Mouse (Mus musculus) neural tube, embryonic 15.5 days (tissue): ENCODE results near the gene Dcdc2b. TPM values are rescaled to one million over a fixed set of nuclear protein-coding genes. Genes with fewer than 3 reads are reported as not detected.

ENCODE experiments used
- ATAC-seq: fragments of 200-750 bp; cut with Nextera tagmentation; 2 replicates; pipeline ENCODE4 v1.8.0; 2017; ENCODE audit warnings: mild to moderate bottlenecking, moderate TSS enrichment, moderate library complexity; ENCODE audit not compliant: low FRiP score
- H3K27ac ChIP-seq: fragments of 300-500 bp; sonication (generic); replicated peaks from 2 replicates; pipeline ENCODE4 v1.5.1; 2015; ENCODE audit warnings: mild to moderate bottlenecking, inconsistent platforms
- H3K27me3 ChIP-seq: fragments of 300-500 bp; sonication (generic); replicated peaks from 2 replicates; pipeline ENCODE4 v1.6.1; 2015; ENCODE audit warnings: inconsistent platforms
- H3K36me3 ChIP-seq: fragments of 300-500 bp; sonication (generic); 2 replicates; pipeline ENCODE4 v1.6.1; 2015; ENCODE audit warnings: inconsistent platforms
- H3K4me1 ChIP-seq: fragments of 300-500 bp; sonication (generic); 2 replicates; pipeline ENCODE4 v1.6.1; 2015; ENCODE audit warnings: inconsistent platforms
- H3K4me2 ChIP-seq: fragments of 300-500 bp; sonication (generic); 2 replicates; pipeline ENCODE4 v1.6.1; 2015; ENCODE audit warnings: inconsistent platforms, mild to moderate bottlenecking, moderate library complexity
- H3K4me3 ChIP-seq: fragments of 300-500 bp; sonication (generic); replicated peaks from 2 replicates; pipeline ENCODE4 v1.5.1; 2015; ENCODE audit warnings: mild to moderate bottlenecking, inconsistent platforms
- H3K9ac ChIP-seq: fragments of 300-500 bp; sonication (generic); replicated peaks from 2 replicates; pipeline ENCODE4 v1.6.1; 2015; ENCODE audit warnings: mild to moderate bottlenecking, inconsistent platforms
- H3K9me3 ChIP-seq: fragments of 300-500 bp; sonication (generic); replicated peaks from 2 replicates; pipeline ENCODE4 v1.6.1; 2016; ENCODE audit warnings: inconsistent platforms
- WGBS: fragments of 180-500 bp; shearing (Covaris S2); methylation state at CpG from one replicate; pipeline ENCODE4 v1.1.7; 2015; ENCODE audit warnings: mixed read lengths; 5-methylcytosine and 5-hydroxymethylcytosine counted together
- polyA plus RNA-seq: library from polyadenylated mRNA; unstranded; fragments of >200 nt; fragmentation: Nextera tagmentation; extraction: Ambion mirVana; gene quantifications from 2 replicates; pipeline ENCODE4 v1.2.1, GENCODE M21; 2015

Dcdc2b gene
- polyA plus RNA-seq, 1 experiment from 2014 or later, result 2.5 TPM

- Histone ChIP-seq H3K27me3 (no peaks in the 10 kb centered on the region), H3K36me3 (peaks cover 87% of the 10 kb centered on the region), H3K4me2 (no peak overlapping the region), H3K27ac (no peak overlapping the region), H3K4me1 (peaks cover 26% of the 10 kb centered on the region), H3K9ac (no peak overlapping the region), H3K4me3 (no peak overlapping the region), H3K9me3 (no peaks in the 10 kb centered on the region)
- 93% methylated on average over 6 of the region's 6 CpGs for WGBS
- ATAC-seq, result no peak
These were observed 19.8 kb upstream of the Dcdc2b start for GRCm38 (mm10) chr4:129633852-129634251.

- Histone ChIP-seq H3K27ac (no peak overlapping the region), H3K27me3 (no peaks in the 10 kb centered on the region), H3K36me3 (peaks cover 95% of the 10 kb centered on the region), H3K4me2 (no peak overlapping the region), H3K9ac (no peak overlapping the region), H3K4me3 (no peak overlapping the region), H3K9me3 (no peaks in the 10 kb centered on the region), H3K4me1 (peaks cover 9% of the 10 kb centered on the region)
- ATAC-seq, result no peak
- WGBS, result 93% methylated on average over 12 of the region's 12 CpGs
These were observed 17.8 kb upstream of the Dcdc2b start for GRCm38 (mm10) chr4:129631867-129632266.

DNA sequence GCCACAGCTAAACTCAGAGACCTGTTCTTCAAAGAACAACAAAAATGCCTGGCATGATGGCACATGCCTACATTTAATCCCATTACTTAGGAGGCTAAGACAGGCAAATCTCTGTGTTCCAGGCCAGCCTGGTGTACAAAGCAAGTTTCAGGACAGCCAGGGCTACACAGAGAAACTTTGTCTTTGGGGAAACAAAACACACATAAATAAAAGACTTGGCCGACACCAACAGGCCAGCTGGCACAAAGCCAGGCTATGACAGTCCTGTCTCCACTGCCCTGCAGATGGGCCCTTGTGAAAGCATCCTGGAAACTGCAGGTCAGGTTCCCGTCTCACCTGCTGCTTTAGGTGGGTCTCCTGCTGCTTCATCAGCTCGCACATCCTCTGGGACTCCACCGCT, 16.9 kb upstream of the Dcdc2b start:
- Histone ChIP-seq H3K9ac (no peak overlapping the region), H3K36me3 (peaks cover 95% of the 10 kb centered on the region), H3K27me3 (no peaks in the 10 kb centered on the region), H3K27ac (no peak overlapping the region), H3K4me3 (no peak overlapping the region), H3K4me1 (peaks cover 12% of the 10 kb centered on the region), H3K9me3 (no peaks in the 10 kb centered on the region), H3K4me2 (no peak overlapping the region)
- no peak for ATAC-seq
- WGBS, result 68% methylated on average over 4 of the region's 4 CpGs

GRCm38 (mm10) chr4:129626035-129626434, 12.0 kb upstream of the Dcdc2b start:
- no peak for ATAC-seq
- 77% methylated on average over 6 of the region's 6 CpGs for WGBS
- peak overlapping the region; percentile 93 for H3K27ac ChIP-seq

GRCm38 (mm10) chr4:129625496-129625895, 11.4 kb upstream of the Dcdc2b start:
- 49% methylated on average over 4 of the region's 4 CpGs for WGBS
- no peak for ATAC-seq
- Histone ChIP-seq H3K27ac (peak overlapping the region; percentile 93), H3K9me3 (no peaks in the 10 kb centered on the region), H3K36me3 (peaks cover 45% of the 10 kb centered on the region), H3K9ac (peak overlapping the region; percentile 74), H3K27me3 (no peaks in the 10 kb centered on the region), H3K4me3 (0 out of 2 replicates have a peak overlapping the region, but pooled peaks have one; percentile 64), H3K4me1 (peaks cover 47% of the 10 kb centered on the region), H3K4me2 (peak overlapping the region; percentile 68)

More at GRCm38 (mm10) chr4:129626035-129626434, 12.0 kb upstream of the Dcdc2b start:
- no peaks in the 10 kb centered on the region for H3K9me3 ChIP-seq
- no peak overlapping the region for H3K9ac ChIP-seq
- peaks cover 51% of the 10 kb centered on the region for H3K36me3 ChIP-seq
- no peak overlapping the region for H3K4me2 ChIP-seq
- H3K27me3 ChIP-seq, result no peaks in the 10 kb centered on the region
- peaks cover 44% of the 10 kb centered on the region for H3K4me1 ChIP-seq
- H3K4me3 ChIP-seq, result no peak overlapping the region

DNA sequence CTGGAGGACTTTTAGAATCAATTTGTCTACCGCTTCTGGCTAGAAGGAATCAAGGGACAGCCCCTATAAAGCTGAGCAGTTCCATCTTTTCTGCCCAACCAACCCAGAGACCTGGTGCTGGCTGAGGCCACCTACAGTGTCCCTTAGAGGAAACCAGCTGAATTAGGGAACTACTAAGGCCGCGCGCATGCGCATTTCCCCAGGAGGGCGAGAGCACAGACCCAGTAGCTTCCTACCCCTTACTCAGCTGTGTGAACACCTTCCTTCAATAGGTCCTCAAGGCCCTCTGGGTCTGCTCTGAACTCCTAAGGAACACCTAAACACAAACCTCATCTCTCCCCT, 10.9 kb upstream of the Dcdc2b start:
- Histone ChIP-seq H3K9me3 (no peaks in the 10 kb centered on the region), H3K36me3 (peaks cover 43% of the 10 kb centered on the region), H3K27ac (peak overlapping the region; percentile 93), H3K9ac (peak overlapping the region; percentile 74), H3K4me3 (peak overlapping the region; percentile 64), H3K4me1 (peaks cover 48% of the 10 kb centered on the region), H3K27me3 (no peaks in the 10 kb centered on the region), H3K4me2 (peak overlapping the region; percentile 68)
- WGBS, result 5% methylated on average over 6 of the region's 6 CpGs
- peak; percentile 10; the same call in 1 of the 2 replicates for ATAC-seq

DNA sequence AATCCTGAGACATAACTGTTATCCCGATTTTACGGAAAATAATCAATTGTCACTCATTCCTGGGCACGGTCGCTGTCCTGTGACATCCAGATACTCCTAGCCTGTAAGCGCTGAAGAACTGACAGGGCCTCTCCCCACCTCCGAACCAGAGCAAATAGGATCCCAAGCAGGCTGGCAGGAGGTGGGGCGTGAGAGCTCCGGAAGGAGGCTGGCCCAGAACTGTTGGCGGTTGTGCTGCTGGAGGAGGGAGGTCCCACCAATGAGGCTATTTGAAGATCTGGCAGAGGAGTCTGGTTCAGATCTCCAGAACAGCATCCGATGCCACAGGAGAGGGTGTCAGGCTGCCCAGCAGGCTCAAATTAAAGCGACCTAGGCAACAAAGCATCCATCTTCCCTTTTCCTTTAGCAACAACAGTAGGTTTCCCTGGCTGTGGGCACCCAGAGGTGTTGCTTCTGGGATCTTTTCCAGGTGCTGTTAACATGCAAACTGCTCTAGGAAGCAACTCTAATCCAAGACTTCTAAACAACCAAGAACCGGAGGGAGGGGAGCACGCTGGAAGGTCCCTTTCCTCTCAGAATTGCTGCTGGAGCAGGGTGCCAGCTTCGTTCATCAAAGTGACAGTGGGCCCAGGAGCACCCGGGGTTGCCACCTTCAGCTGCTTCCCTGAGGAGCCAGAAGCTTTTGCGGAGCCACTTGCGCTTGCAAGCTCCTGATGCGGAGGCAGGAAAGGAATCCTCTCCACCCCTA, 10.4 kb upstream of the Dcdc2b start:
- H3K9me3 ChIP-seq, result no peaks in the 10 kb centered on the region
- peak overlapping the region; percentile 74 for H3K9ac ChIP-seq
- WGBS, result 0% methylated on average over 18 of the region's 18 CpGs
- H3K27me3 ChIP-seq, result no peaks in the 10 kb centered on the region
- peak overlapping the region; percentile 68 for H3K4me2 ChIP-seq
- peak; percentile 94 for ATAC-seq
- peaks cover 39% of the 10 kb centered on the region for H3K36me3 ChIP-seq
- H3K27ac ChIP-seq, result peak overlapping the region; percentile 93
- peak overlapping the region; percentile 64 for H3K4me3 ChIP-seq
- peaks cover 48% of the 10 kb centered on the region for H3K4me1 ChIP-seq

- Histone ChIP-seq H3K9ac (peak within 1 kb of the TSS; percentile 74), H3K36me3 (peaks cover 31% of the 10 kb centered on the region), H3K4me2 (peak within 1 kb of the TSS; percentile 68), H3K9me3 (no peaks in the 10 kb centered on the region), H3K4me1 (peaks cover 52% of the 10 kb centered on the region), H3K27me3 (no peaks in the 10 kb centered on the region), H3K27ac (peak within 1 kb of the TSS; percentile 93), H3K4me3 (peak within 1 kb of the TSS; percentile 64)
- WGBS, result under 1% methylated on average over 10 of the region's 10 CpGs
- ATAC-seq, result peak; percentile 63
These were observed 9.6 kb upstream of the Dcdc2b start, which contains the start of gene Ccdc28b for GRCm38 (mm10) chr4:129623681-129624091. Gene Ccdc28b (minus strand): TSS chr4:129623947.

DNA sequence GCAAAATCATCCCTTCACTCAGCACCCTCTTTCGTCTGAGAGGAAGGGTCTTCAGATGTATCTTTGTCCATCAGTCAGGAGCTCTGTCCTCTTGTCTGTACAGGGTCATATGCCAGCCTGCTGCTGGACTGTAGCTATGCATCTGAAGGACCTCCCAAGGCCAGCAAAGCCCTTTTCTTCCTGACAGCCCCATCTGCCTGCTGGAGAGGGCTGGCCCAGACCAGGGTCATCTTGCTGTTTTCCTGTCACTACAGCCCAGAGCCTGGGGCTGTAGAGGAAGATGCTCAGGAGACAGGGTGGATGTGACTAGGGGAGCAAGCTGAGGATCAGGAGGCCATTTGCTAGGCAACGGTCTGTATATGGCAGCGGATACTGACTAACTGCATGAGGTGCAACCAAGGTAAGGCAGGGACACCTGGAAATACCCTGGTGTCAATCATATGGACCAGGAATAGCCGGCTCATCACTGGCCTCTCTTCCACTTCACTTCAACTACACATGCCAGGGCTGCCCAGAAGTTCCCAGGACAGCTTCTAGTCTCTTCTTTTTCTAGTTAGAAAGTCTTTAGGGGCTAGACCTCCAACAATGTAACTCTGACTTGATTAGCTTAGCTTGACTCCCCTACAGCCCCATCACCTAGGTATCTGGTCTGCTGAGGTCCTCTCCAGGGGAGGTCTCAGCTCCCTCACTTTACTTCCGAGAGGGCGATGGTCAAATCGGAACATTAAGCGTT, 8.9 kb upstream of the Dcdc2b start:
- Histone ChIP-seq H3K4me2 (peak overlapping the region; percentile 68), H3K9ac (peak overlapping the region; percentile 74), H3K4me1 (peaks cover 58% of the 10 kb centered on the region), H3K27me3 (no peaks in the 10 kb centered on the region), H3K27ac (peak overlapping the region; percentile 93), H3K9me3 (no peaks in the 10 kb centered on the region), H3K36me3 (peaks cover 24% of the 10 kb centered on the region), H3K4me3 (peak overlapping the region; percentile 64)
- WGBS, result 20% methylated on average over 8 of the region's 8 CpGs
- ATAC-seq, result no peak

GRCm38 (mm10) chr4:129622120-129622802, 8.2 kb upstream of the Dcdc2b start:
- no peak for ATAC-seq
- Histone ChIP-seq H3K9me3 (no peaks in the 10 kb centered on the region), H3K27ac (peak overlapping the region; percentile 93), H3K9ac (peak overlapping the region; percentile 74; the same call in 1 of the 2 replicates), H3K4me3 (peak overlapping the region; percentile 64), H3K36me3 (peaks cover 19% of the 10 kb centered on the region), H3K4me1 (peaks cover 66% of the 10 kb centered on the region), H3K27me3 (no peaks in the 10 kb centered on the region), H3K4me2 (peak overlapping the region; percentile 68)
- WGBS, result 79% methylated on average over 11 of the region's 11 CpGs

DNA sequence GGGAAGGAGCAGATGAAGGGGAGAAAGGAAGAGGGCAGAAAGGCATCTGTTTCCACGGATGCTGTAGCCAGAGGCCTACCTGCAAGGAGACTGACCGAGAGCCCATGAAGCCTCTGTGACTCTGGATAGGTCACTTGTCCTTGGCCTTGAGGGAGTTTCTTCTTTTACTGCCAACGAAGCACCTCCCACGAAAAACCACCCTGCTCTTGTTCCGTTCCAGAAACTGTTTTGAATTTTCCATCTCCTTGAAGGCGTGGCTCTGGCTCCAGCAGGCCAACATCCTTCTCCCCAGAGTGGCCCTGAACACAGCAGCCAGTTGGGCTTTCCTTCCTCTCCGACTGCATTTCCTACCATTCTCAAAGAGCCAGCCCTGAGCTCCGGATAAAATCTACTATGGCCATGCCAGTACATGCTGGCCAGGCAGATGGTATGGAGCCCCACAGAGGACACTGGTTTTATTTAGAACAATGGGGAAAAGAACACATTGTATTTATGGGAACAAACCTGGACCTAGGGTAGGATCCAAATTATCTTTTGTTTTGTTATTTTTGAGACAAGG, 7.3 kb upstream of the Dcdc2b start:
- no peak for ATAC-seq
- Histone ChIP-seq H3K4me3 (no peak overlapping the region), H3K4me2 (peak overlapping the region; percentile 68; the same call in 1 of the 2 replicates), H3K27me3 (no peaks in the 10 kb centered on the region), H3K9ac (no peak overlapping the region), H3K9me3 (no peaks in the 10 kb centered on the region), H3K27ac (no peak overlapping the region), H3K4me1 (peaks cover 71% of the 10 kb centered on the region), H3K36me3 (peaks cover 16% of the 10 kb centered on the region)
- WGBS, result 92% methylated on average over 8 of the region's 8 CpGs
